Mouse (Mus musculus) midbrain, embryonic 15.5 days (tissue): ENCODE results near the gene Rab43. TPM values are rescaled to one million over a fixed set of nuclear protein-coding genes. Genes with fewer than 3 reads are reported as not detected.

Experiments
- ATAC-seq: fragments of 200-750 bp; cut with Nextera tagmentation; replicated peaks from 2 replicates; pipeline ENCODE4 v1.8.0; 2017; ENCODE audit warnings: moderate TSS enrichment
- H3K27ac ChIP-seq: fragments of 300-500 bp; sonication (generic); 2 replicates; pipeline ENCODE4 v1.5.1; 2015; ENCODE audit warnings: mild to moderate bottlenecking, inconsistent platforms
- H3K27me3 ChIP-seq: fragments of 300-500 bp; sonication (generic); replicated peaks from 2 replicates; pipeline ENCODE4 v1.6.1; 2015; ENCODE audit warnings: inconsistent platforms
- H3K36me3 ChIP-seq: fragments of 300-500 bp; sonication (generic); replicated peaks from 2 replicates; pipeline ENCODE4 v1.6.1; 2015; ENCODE audit warnings: inconsistent platforms
- H3K4me1 ChIP-seq: fragments of 300-500 bp; sonication (generic); 2 replicates; pipeline ENCODE4 v1.6.1; 2015; ENCODE audit warnings: inconsistent platforms
- H3K4me2 ChIP-seq: fragments of 300-500 bp; sonication (generic); 2 replicates; pipeline ENCODE4 v1.6.1; 2015; ENCODE audit warnings: inconsistent platforms, mild to moderate bottlenecking, moderate library complexity
- H3K4me3 ChIP-seq: fragments of 300-500 bp; sonication (generic); 2 replicates; pipeline ENCODE4 v1.5.1; 2015; ENCODE audit warnings: mild to moderate bottlenecking, inconsistent platforms
- H3K9ac ChIP-seq: fragments of 300-500 bp; sonication (generic); 2 replicates; pipeline ENCODE4 v1.6.1; 2015; ENCODE audit warnings: mild to moderate bottlenecking, inconsistent platforms
- H3K9me3 ChIP-seq: fragments of 300-500 bp; sonication (generic); 2 replicates; pipeline ENCODE4 v1.6.1; 2016; ENCODE audit warnings: inconsistent platforms
- WGBS: fragments of 180-500 bp; shearing (Covaris S2); methylation state at CpG from one replicate; pipeline ENCODE4 v1.1.7; 2015; ENCODE audit warnings: mixed read lengths; 5-methylcytosine and 5-hydroxymethylcytosine counted together
- polyA plus RNA-seq: library from polyadenylated mRNA; unstranded; fragments of >200 nt; fragmentation: Nextera tagmentation; extraction: Ambion mirVana; gene quantifications from 2 replicates; pipeline ENCODE4 v1.2.1, GENCODE M21; 2015

Gene Rab43
- polyA plus RNA-seq, 1 experiment from 2014 or later: 10.2 TPM

DNA sequence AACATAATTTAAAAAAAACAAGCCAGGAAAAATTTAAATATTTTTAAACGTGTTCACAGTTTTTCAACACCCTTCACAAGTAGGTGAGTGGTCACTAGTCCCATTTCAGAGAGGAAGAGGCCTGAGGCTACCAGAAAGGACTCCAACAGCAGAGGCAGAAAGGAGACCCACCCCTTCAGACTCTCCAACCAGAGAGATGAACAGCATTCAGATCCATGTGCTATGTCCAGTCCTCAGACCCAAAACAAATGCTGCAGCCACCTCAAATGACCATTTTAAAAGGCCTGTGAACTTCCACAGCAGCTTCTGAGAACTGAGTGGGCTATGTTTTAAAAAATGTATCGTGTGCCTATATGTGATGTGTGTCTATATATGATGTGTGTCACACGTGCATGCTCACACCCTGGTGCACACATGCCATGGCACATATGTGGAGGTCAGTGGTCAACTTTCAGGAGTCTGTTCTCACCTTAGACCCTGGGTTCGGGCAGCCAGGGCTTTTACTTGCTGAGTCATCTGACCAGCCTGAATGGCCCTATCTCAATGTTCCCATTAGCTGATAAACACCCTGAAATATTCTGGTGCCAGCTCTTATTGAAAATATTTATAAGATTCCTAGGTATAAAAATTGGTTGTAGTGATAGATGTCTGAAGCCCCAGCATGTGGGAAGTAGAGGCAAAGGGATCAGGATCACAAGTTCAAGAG lies 4.1 kb downstream of the Rab43 start:
- Histone ChIP-seq H3K27ac (no peak overlapping the region), H3K36me3 (no peaks in the 10 kb centered on the region), H3K4me3 (no peak overlapping the region), H3K9me3 (no peaks in the 10 kb centered on the region), H3K4me1 (peaks cover 21% of the 10 kb centered on the region), H3K27me3 (no peaks in the 10 kb centered on the region), H3K4me2 (no peak overlapping the region), H3K9ac (no peak overlapping the region)
- ATAC-seq: no peak
- 87% methylated on average over 4 of the region's 4 CpGs for WGBS

GRCm38 (mm10) chr6:87806857-87807256 lies 5.1 kb downstream of the Rab43 start:
- Histone ChIP-seq H3K4me3 (no peak overlapping the region), H3K9me3 (no peaks in the 10 kb centered on the region), H3K27me3 (no peaks in the 10 kb centered on the region), H3K9ac (no peak overlapping the region), H3K36me3 (no peaks in the 10 kb centered on the region), H3K4me2 (no peak overlapping the region), H3K4me1 (peaks cover 15% of the 10 kb centered on the region), H3K27ac (no peak overlapping the region)
- ATAC-seq: no peak
- 64% methylated on average over 2 of the region's 2 CpGs for WGBS

GRCm38 (mm10) chr6:87806028-87806427 lies 5.9 kb downstream of the Rab43 start:
- no peak for ATAC-seq
- H3K36me3 ChIP-seq: no peaks in the 10 kb centered on the region
- H3K27me3 ChIP-seq: no peaks in the 10 kb centered on the region
- H3K4me2 ChIP-seq: no peak overlapping the region
- peaks cover 12% of the 10 kb centered on the region for H3K4me1 ChIP-seq
- no peak overlapping the region for H3K4me3 ChIP-seq
- no peaks in the 10 kb centered on the region for H3K9me3 ChIP-seq
- H3K27ac ChIP-seq: no peak overlapping the region
- H3K9ac ChIP-seq: no peak overlapping the region
- WGBS: 78% methylated on average over 2 of the region's 2 CpGs

DNA sequence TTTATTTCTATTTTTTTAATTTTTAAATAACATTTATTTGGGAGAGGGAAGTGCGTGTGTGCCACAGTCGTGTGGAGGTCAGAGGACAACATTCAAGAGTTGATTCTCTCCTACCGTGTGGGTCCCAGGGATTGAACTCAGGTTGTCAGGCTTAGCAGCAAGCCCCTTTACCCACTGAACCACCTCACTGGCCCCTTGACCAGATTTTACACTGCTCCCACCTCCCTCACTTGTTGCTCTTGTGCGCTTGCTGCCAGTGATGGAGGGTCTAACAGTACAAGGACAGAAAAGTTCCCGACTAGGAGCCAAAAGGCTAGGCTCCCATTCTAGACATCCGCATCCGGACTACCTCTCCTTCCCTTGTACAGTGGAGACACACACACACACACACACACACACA lies 6.5 kb downstream of the Rab43 start:
- Histone ChIP-seq H3K4me3 (no peak overlapping the region), H3K27ac (no peak overlapping the region), H3K4me1 (peaks cover 7% of the 10 kb centered on the region), H3K9ac (no peak overlapping the region), H3K36me3 (no peaks in the 10 kb centered on the region), H3K4me2 (no peak overlapping the region), H3K27me3 (no peaks in the 10 kb centered on the region), H3K9me3 (no peaks in the 10 kb centered on the region)
- WGBS: 95% methylated on average over 7 of the region's 7 CpGs
- no peak for ATAC-seq

- no peaks in the 10 kb centered on the region for H3K9me3 ChIP-seq
- 0 out of 2 replicates have a peak, but pooled peaks cover 2% of the 10 kb centered on the region for H3K4me1 ChIP-seq
- no peak for ATAC-seq
- H3K27me3 ChIP-seq: no peaks in the 10 kb centered on the region
- H3K4me2 ChIP-seq: no peak overlapping the region
- H3K36me3 ChIP-seq: no peaks in the 10 kb centered on the region
- no peak overlapping the region for H3K27ac ChIP-seq
- no peak overlapping the region for H3K4me3 ChIP-seq
- WGBS: 76% methylated on average over 7 of the region's 7 CpGs
- no peak overlapping the region for H3K9ac ChIP-seq
Observed at GRCm38 (mm10) chr6:87804886-87805285, 7.1 kb downstream of the Rab43 start.

DNA sequence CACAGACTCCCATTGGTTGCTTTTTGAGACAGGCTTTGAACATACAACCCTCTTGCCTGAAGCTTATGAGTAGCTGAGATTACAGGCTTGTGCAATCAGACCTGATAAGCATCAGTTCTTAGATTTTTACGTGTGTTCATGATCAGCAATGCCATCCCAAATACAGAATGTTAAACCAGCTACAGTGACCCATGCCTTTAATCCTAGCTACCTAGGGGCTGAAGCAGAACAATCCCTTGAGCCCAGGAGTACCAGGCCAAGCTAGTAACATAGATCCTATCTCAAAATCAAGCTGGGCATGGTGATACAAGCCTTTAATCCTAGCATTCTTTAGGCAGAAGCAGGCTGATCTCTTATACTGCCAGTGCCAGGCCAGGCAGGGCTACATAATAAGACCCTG lies 7.9 kb downstream of the Rab43 start:
- Histone ChIP-seq H3K9me3 (no peaks in the 10 kb centered on the region), H3K27me3 (no peaks in the 10 kb centered on the region), H3K4me1 (no peaks in the 10 kb centered on the region), H3K4me2 (no peak overlapping the region), H3K4me3 (no peak overlapping the region), H3K9ac (no peak overlapping the region), H3K27ac (no peak overlapping the region), H3K36me3 (no peaks in the 10 kb centered on the region)
- ATAC-seq: no peak
- WGBS: 97% methylated on average over 1 of the region's 1 CpGs

DNA sequence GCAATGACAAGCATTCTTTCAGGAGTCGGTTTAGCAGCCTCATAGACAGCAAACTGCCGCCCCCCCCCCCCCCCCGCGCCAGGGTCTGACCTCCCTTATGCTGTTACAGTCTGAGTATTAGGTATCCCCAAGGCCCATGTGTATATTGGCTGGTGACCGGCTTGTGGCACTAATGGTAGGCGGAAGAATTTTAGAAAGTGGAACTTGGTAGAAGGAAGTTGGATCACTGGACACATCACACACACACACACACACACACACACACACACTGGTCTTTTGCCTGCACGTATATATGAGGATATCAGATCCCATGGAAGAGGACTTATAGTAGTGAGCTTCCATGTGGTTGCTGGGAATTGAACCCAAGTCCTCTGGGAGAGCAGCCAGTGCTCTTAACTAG lies 9.5 kb downstream of the Rab43 start:
- Histone ChIP-seq H3K4me3 (no peak overlapping the region), H3K4me2 (no peak overlapping the region), H3K9ac (no peak overlapping the region), H3K4me1 (no peaks in the 10 kb centered on the region), H3K27me3 (no peaks in the 10 kb centered on the region), H3K36me3 (no peaks in the 10 kb centered on the region), H3K9me3 (no peaks in the 10 kb centered on the region), H3K27ac (no peak overlapping the region)
- no peak for ATAC-seq
- WGBS: 94% methylated on average over 7 of the region's 7 CpGs

GRCm38 (mm10) chr6:87799576-87799975 lies 12.4 kb downstream of the Rab43 start:
- H3K9ac ChIP-seq: no peak overlapping the region
- H3K4me3 ChIP-seq: no peak overlapping the region
- H3K27ac ChIP-seq: no peak overlapping the region
- H3K4me2 ChIP-seq: no peak overlapping the region
- ATAC-seq: no peak
- WGBS: 94% methylated on average over 6 of the region's 6 CpGs
- H3K27me3 ChIP-seq: no peaks in the 10 kb centered on the region
- H3K36me3 ChIP-seq: no peaks in the 10 kb centered on the region
- no peaks in the 10 kb centered on the region for H3K9me3 ChIP-seq
- H3K4me1 ChIP-seq: no peaks in the 10 kb centered on the region

- no peak overlapping the region for H3K4me2 ChIP-seq
- H3K27me3 ChIP-seq: no peaks in the 10 kb centered on the region
- H3K4me3 ChIP-seq: no peak overlapping the region
- WGBS: 70% methylated on average over 2 of the region's 2 CpGs
- no peaks in the 10 kb centered on the region for H3K4me1 ChIP-seq
- peaks cover 3% of the 10 kb centered on the region; the same call in 1 of the 2 replicates for H3K36me3 ChIP-seq
- no peaks in the 10 kb centered on the region for H3K9me3 ChIP-seq
- H3K27ac ChIP-seq: no peak overlapping the region
- H3K9ac ChIP-seq: no peak overlapping the region
- ATAC-seq: no peak
Observed at GRCm38 (mm10) chr6:87797321-87797720, 14.6 kb downstream of the Rab43 start.

DNA sequence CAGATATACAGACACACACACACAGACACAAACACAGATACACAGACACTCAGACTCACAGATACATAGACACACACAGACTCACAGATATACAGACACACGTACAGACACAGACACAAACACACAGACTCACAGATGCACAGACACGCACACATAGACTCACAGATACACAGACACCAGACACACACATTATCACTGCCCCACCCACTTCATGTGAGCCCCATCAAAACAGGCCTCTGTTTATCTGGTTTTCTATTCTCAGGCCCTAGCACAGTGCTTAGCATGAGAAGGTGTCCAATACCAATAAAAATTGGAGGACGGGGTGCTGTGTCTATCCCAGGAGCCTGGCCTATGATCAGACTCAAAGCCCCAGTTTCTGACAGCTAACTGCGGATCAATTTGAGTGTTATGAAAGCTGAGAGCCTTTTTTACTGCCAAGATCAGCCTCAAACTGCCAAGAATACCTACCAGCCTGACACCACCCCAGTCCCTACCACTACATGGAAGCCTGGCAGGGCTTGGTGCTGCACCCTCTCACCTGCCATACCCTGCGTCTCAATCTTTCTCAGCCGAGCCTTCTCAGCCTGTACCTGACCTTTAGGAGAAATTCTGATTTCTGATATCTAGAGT lies 15.6 kb downstream of the Rab43 start:
- no peaks in the 10 kb centered on the region for H3K27me3 ChIP-seq
- no peak overlapping the region for H3K4me2 ChIP-seq
- 89% methylated on average over 6 of the region's 6 CpGs for WGBS
- H3K4me3 ChIP-seq: no peak overlapping the region
- H3K4me1 ChIP-seq: no peaks in the 10 kb centered on the region
- ATAC-seq: no peak
- no peak overlapping the region for H3K27ac ChIP-seq
- peaks cover 9% of the 10 kb centered on the region; the same call in 1 of the 2 replicates for H3K36me3 ChIP-seq
- H3K9me3 ChIP-seq: no peaks in the 10 kb centered on the region
- no peak overlapping the region for H3K9ac ChIP-seq

GRCm38 (mm10) chr6:87795385-87796150 lies 16.4 kb downstream of the Rab43 start:
- H3K27me3 ChIP-seq: no peaks in the 10 kb centered on the region
- H3K27ac ChIP-seq: no peak overlapping the region
- H3K9ac ChIP-seq: no peak overlapping the region
- peaks cover 9% of the 10 kb centered on the region; the same call in 1 of the 2 replicates for H3K36me3 ChIP-seq
- no peaks in the 10 kb centered on the region for H3K9me3 ChIP-seq
- 60% methylated on average over 6 of the region's 6 CpGs for WGBS
- H3K4me2 ChIP-seq: no peak overlapping the region
- no peak overlapping the region for H3K4me3 ChIP-seq
- no peaks in the 10 kb centered on the region for H3K4me1 ChIP-seq
- ATAC-seq: no peak

GRCm38 (mm10) chr6:87793821-87794510 lies 18.0 kb downstream of the Rab43 start:
- H3K27me3 ChIP-seq: no peaks in the 10 kb centered on the region
- WGBS: 95% methylated on average over 10 of the region's 10 CpGs
- ATAC-seq: no peak
- H3K4me3 ChIP-seq: no peak overlapping the region
- no peaks in the 10 kb centered on the region for H3K9me3 ChIP-seq
- peaks cover 8% of the 10 kb centered on the region for H3K4me1 ChIP-seq
- H3K9ac ChIP-seq: no peak overlapping the region
- H3K36me3 ChIP-seq: peaks cover 9% of the 10 kb centered on the region; the same call in 1 of the 2 replicates
- H3K4me2 ChIP-seq: no peak overlapping the region
- no peak overlapping the region for H3K27ac ChIP-seq
